Mouse (Mus musculus) bone marrow, adult 2 months (tissue): ENCODE results near the gene Tmem234.

Source experiments
- CTCF ChIP-seq: fragments of 200-500 bp; IDR thresholded peaks from 2 replicates; pipeline ENCODE4 v1.5.1; 2011; ENCODE audit warnings: low read length, control low read depth; ENCODE audit not compliant: control insufficient read depth, insufficient read depth
- POLR2A ChIP-seq: fragments of 200-500 bp; IDR thresholded peaks from 2 replicates; pipeline ENCODE4 v1.6.1; 2011; ENCODE audit warnings: low read depth, mild to moderate bottlenecking, control low read depth, low read length, borderline replicate concordance; ENCODE audit not compliant: control insufficient read depth

GRCm38 (mm10) chr4:129622120-129622802 is 21.8 kb downstream of the Tmem234 start:
- TF ChIP-seq CTCF (no peak), POLR2A (no peak)
